Mouse (Mus musculus) forebrain, postnatal 0 days (tissue): Measurements from ENCODE around the gene Hs6st1. TPM values are rescaled to one million over a fixed set of nuclear protein-coding genes. Genes with fewer than 3 reads are reported as not detected.

ENCODE experiments used
- ATAC-seq: fragments of 200-750 bp; cut with Nextera tagmentation; 2 replicates; pipeline ENCODE4 v1.8.0; 2017; ENCODE audit warnings: mild to moderate bottlenecking, moderate library complexity
- DNase-seq: peaks from one replicate; pipeline ENCODE4 v3.0.0-alpha.2; 2015
- H3K27ac ChIP-seq: fragments of 300-500 bp; sonication (generic); 2 replicates; pipeline ENCODE4 v1.5.1; 2014; ENCODE audit warnings: low read depth, mild to moderate bottlenecking, antibody characterized with exemption, low read length, moderate library complexity, mixed read lengths
- H3K27me3 ChIP-seq: fragments of 300-500 bp; sonication (generic); 2 replicates; pipeline ENCODE4 v1.6.1; 2014; ENCODE audit warnings: mild to moderate bottlenecking, low read length, mixed read lengths; ENCODE audit not compliant: insufficient read depth
- H3K36me3 ChIP-seq: fragments of 300-500 bp; sonication (generic); 2 replicates; pipeline ENCODE4 v1.6.1; 2014; ENCODE audit warnings: mild to moderate bottlenecking, moderate library complexity; ENCODE audit not compliant: insufficient read depth
- H3K4me1 ChIP-seq: fragments of 300-500 bp; sonication (generic); 2 replicates; pipeline ENCODE4 v1.6.1; 2014; ENCODE audit warnings: antibody characterized with exemption; ENCODE audit not compliant: insufficient read depth
- H3K4me2 ChIP-seq: fragments of 300-500 bp; sonication (generic); 2 replicates; pipeline ENCODE4 v1.6.1; 2014; ENCODE audit warnings: low read depth, mild to moderate bottlenecking, moderate library complexity
- H3K4me3 ChIP-seq: fragments of 300-500 bp; sonication (generic); 2 replicates; pipeline ENCODE4 v1.5.1; 2014; ENCODE audit warnings: low read depth, low read length, mixed read lengths
- H3K9ac ChIP-seq: fragments of 300-500 bp; sonication (generic); 2 replicates; pipeline ENCODE4 v1.6.1; 2014; ENCODE audit warnings: mild to moderate bottlenecking
- H3K9me3 ChIP-seq: fragments of 300-500 bp; sonication (generic); 2 replicates; pipeline ENCODE4 v1.6.1; 2016; ENCODE audit warnings: low read length
- CTCF ChIP-seq: sonication (generic); IDR thresholded peaks from 2 replicates; pipeline ENCODE4 v1.5.1; 2016; ENCODE audit warnings: antibody characterized with exemption, control low read depth, low read depth
- WGBS: fragments of 180-500 bp; shearing (Covaris S2); extraction: QIAGEN DNeasy Blood & Tissue Kit; methylation state at CpG from one replicate; pipeline ENCODE4 v1.1.7; 2014; 5-methylcytosine and 5-hydroxymethylcytosine counted together
- microRNA-seq, 2 experiments: library from miRNA; unstranded; fragments of <30 nt; microRNA quantifications; one replicate each; pipeline ENCODE4; 2016
- polyA plus RNA-seq: library from polyadenylated mRNA; unstranded; fragments of >200 nt; fragmentation: Nextera tagmentation; extraction: Ambion mirVana; gene quantifications from 2 replicates; pipeline ENCODE4 v1.2.1, GENCODE M21; 2015
- total RNA-seq: library from RNA; depleted of rRNA; stranded (reverse); fragments of >200 nt; gene quantifications from 2 replicates; pipeline ENCODE4 v1.2.3, GENCODE M21; 2014; rRNA removed

The Hs6st1 gene
- total and polyA plus RNA-seq, 2 experiments from 2014 or later, result 16.6 to 61.1 TPM

DNA sequence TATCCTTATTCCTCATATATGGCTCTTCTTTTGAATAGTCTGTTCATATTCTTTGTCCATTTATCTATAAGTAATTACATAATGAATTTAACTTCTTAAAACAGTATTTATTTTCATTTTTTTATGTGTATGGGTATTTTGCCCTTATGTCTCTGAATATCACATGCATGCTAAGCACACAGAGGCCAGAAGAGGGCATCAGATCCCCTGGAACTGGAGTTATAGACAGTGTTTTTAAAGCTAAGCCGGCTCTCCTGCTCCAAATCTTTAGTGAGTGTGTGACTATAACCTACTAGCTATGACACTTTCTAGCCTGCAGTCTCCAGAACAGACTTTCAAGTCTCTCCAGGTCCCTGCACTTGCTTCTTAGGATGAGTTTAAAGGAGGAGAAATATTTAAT lies 76.8 kb downstream of the Hs6st1 start:
- WGBS, result 13% methylated on average over 1 of the region's 1 CpGs
- Histone ChIP-seq H3K36me3 (peaks cover 62% of the 10 kb centered on the region), H3K9ac (no peak overlapping the region), H3K27me3 (no peaks in the 10 kb centered on the region), H3K4me1 (no peaks in the 10 kb centered on the region), H3K9me3 (no peaks in the 10 kb centered on the region), H3K4me3 (no peak overlapping the region), H3K4me2 (no peak overlapping the region), H3K27ac (no peak overlapping the region)
- peak; percentile 66 for ATAC-seq
- DNase-seq, result peak; percentile 60
- TF ChIP-seq CTCF, result peak; percentile 64

DNA sequence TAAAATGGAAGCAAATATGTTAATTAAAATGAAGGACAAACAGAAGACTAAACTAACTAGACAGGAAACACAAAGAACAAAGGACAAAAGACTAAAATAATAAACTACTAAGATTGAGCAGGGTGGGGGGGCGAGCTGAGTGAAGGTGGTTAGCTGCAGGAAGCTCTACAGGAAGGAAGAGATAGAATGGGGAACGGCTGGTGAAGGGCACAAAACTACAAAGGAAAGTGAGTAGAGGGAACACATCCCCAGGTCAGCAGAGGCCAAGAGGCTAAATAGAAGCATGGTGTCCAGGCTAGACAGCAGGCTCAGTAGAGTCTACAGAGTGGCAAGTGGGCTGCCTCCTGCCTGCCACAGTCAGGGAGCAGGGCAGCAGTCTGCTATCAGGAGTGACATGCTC lies 80.6 kb downstream of the Hs6st1 start:
- WGBS, result 78% methylated on average over 2 of the region's 2 CpGs
- H3K27ac ChIP-seq, result no peak overlapping the region
- no peak overlapping the region for H3K9ac ChIP-seq
- H3K27me3 ChIP-seq, result no peaks in the 10 kb centered on the region
- no peaks in the 10 kb centered on the region for H3K4me1 ChIP-seq
- DNase-seq (no peak), ATAC-seq (no peak)
- H3K36me3 ChIP-seq, result peaks cover 83% of the 10 kb centered on the region
- H3K4me2 ChIP-seq, result no peak overlapping the region
- H3K4me3 ChIP-seq, result no peak overlapping the region
- H3K9me3 ChIP-seq, result no peaks in the 10 kb centered on the region
- no peak for TF ChIP-seq CTCF

DNA sequence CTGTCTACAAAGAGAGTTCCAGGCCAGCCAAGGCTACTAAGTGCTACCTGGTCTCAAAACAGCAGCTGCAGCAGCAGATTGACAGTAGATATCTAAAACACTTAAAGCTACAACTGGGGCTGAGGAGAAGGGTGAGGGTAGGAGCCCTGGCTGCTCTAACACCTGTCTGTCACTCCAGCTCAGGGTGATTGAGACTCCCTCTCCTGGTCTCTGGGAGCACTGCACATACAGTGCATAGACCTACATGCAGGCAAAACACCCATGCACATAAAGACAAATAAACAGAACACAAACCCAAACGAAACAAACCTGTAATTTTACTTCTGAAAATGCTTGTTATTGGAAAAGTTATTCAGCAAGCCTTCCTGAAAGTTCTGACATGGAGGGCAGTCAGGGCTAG lies 81.2 kb downstream of the Hs6st1 start:
- WGBS, result 80% methylated on average over 1 of the region's 1 CpGs
- Histone ChIP-seq H3K4me3 (no peak overlapping the region), H3K4me1 (no peaks in the 10 kb centered on the region), H3K4me2 (no peak overlapping the region), H3K27ac (no peak overlapping the region), H3K9ac (no peak overlapping the region), H3K36me3 (peaks cover 83% of the 10 kb centered on the region), H3K27me3 (no peaks in the 10 kb centered on the region), H3K9me3 (no peaks in the 10 kb centered on the region)
- ATAC-seq (peak; percentile 53; the same call in 1 of the 2 replicates), DNase-seq (peak; percentile 20)
- TF ChIP-seq CTCF, result peak; percentile 61

Small RNA genes lying within 50 kb of the gene (microRNA-seq; reads per million reads assigned to microRNA genes)
- gene Mir6897, result 5.4 to 5.6 reads per million in 2 experiments

Other genes starting within 250 kb of the Hs6st1 start
- gene Uggt1, start 176.3 kb downstream of the Hs6st1 start, total RNA-seq, result 38.6 and 54.1 TPM in 2 replicates
- gene Uggt1, start 176.3 kb downstream of the Hs6st1 start, polyA plus RNA-seq, result 19.2 and 24.5 TPM in 2 replicates
- 0.43 and 0.54 TPM in 2 replicates for gene Neurl3, start 206.3 kb downstream of the Hs6st1 start, total RNA-seq
- gene Neurl3, start 206.3 kb downstream of the Hs6st1 start, polyA plus RNA-seq, result 0.53 and 0.85 TPM in 2 replicates
- 3.9 and 9.8 TPM in 2 replicates for gene Arid5a, start 239.3 kb downstream of the Hs6st1 start, total RNA-seq
- 2.2 and 3.4 TPM in 2 replicates for gene Arid5a, start 239.3 kb downstream of the Hs6st1 start, polyA plus RNA-seq